Mouse (Mus musculus): ENCODE data around the gene Uchl4. TPM values are rescaled to one million over a fixed set of nuclear protein-coding genes. Genes with fewer than 3 reads are reported as not detected.
A peak's percentile ranks its signal among the peaks of the same experiment; 100 is the strongest.

Gene Uchl4
- polyA plus RNA-seq, 1 experiment = 0.89 TPM

GRCm38 (mm10) chr9:64282404-64282987 lies 47.5 kb downstream of the Uchl4 start:
- no peak for TF ChIP-seq POLR2A (IDR thresholded peaks at IDR 0.05; ENCODE audit: control insufficient read depth, low read depth, low read length)
- no peak for TF ChIP-seq CTCF (IDR thresholded peaks at IDR 0.05; ENCODE audit: control insufficient read depth, insufficient read depth, insufficient replicate concordance, low read depth, low read length)
- H3K27me3 ChIP-seq (ENCODE audit: control insufficient read depth, insufficient read depth, low read length) = no peaks in the 10 kb centered on the region
- H3K36me3 ChIP-seq (ENCODE audit: control insufficient read depth, insufficient read depth, low read length) = no peaks in the 10 kb centered on the region
- H3K4me3 ChIP-seq (ENCODE audit: control insufficient read depth, low read depth, low read length) = peak overlapping the region; percentile 47
- H3K4me1 ChIP-seq (ENCODE audit: control insufficient read depth, insufficient read depth, low read length) = no peaks in the 10 kb centered on the region
- H3K27ac ChIP-seq (ENCODE audit: control insufficient read depth, insufficient read depth, low read depth, low read length) = no peak overlapping the region

Other genes with a start within 250 kb of the Uchl4 start
- gene Smad6, start 213.1 kb upstream of the Uchl4 start, polyA plus RNA-seq (2012; rRNA removed) = 34.5 and 38.1 TPM in 2 replicates
- gene Lctl, start 118.1 kb upstream of the Uchl4 start, polyA plus RNA-seq (2012; rRNA removed) = 0.17 and 0.49 TPM in 2 replicates
- gene Zwilch, start 62.1 kb upstream of the Uchl4 start, polyA plus RNA-seq (2012; rRNA removed) = 27.0 and 33.6 TPM in 2 replicates
- gene Rpl4, start 61.8 kb upstream of the Uchl4 start, polyA plus RNA-seq (2012; rRNA removed) = 181 and 213 TPM in 2 replicates
- 12.8 and 14.1 TPM in 2 replicates for gene Snapc5, start 55.9 kb upstream of the Uchl4 start, polyA plus RNA-seq (2012; rRNA removed)
- gene Map2k1, start 18.4 kb downstream of the Uchl4 start, polyA plus RNA-seq (2012; rRNA removed) = 5.5 and 5.8 TPM in 2 replicates
- gene Tipin, start 46.4 kb downstream of the Uchl4 start, polyA plus RNA-seq (2012; rRNA removed) = 22.1 and 26.3 TPM in 2 replicates
- gene Dis3l, start 106.1 kb downstream of the Uchl4 start, polyA plus RNA-seq (2012; rRNA removed) = 94.9 and 99.3 TPM in 2 replicates
- 0.30 TPM in 2 replicates for gene Megf11, start 150.4 kb downstream of the Uchl4 start, polyA plus RNA-seq (2012; rRNA removed)